Mouse (Mus musculus) intestine, embryonic 15.5 days (tissue): ENCODE data around the gene Mesd. TPM values are rescaled to one million over a fixed set of nuclear protein-coding genes. Genes with fewer than 3 reads are reported as not detected.

Experiments used
- ATAC-seq: fragments of 200-750 bp; cut with Nextera tagmentation; 2 replicates; pipeline ENCODE4 v1.8.0; 2017; ENCODE audit warnings: moderate TSS enrichment, moderate library complexity
- H3K27ac ChIP-seq: fragments of 300-500 bp; sonication (generic); 2 replicates; pipeline ENCODE4 v1.5.1; 2015; ENCODE audit warnings: mild to moderate bottlenecking, inconsistent platforms
- H3K27me3 ChIP-seq: fragments of 300-500 bp; sonication (generic); replicated peaks from 2 replicates; pipeline ENCODE4 v1.6.1; 2015; ENCODE audit warnings: inconsistent platforms
- H3K36me3 ChIP-seq: fragments of 300-500 bp; sonication (generic); 2 replicates; pipeline ENCODE4 v1.6.1; 2015; ENCODE audit warnings: inconsistent platforms
- H3K4me1 ChIP-seq: fragments of 300-500 bp; sonication (generic); replicated peaks from 2 replicates; pipeline ENCODE4 v1.6.1; 2015; ENCODE audit warnings: inconsistent platforms
- H3K4me2 ChIP-seq: fragments of 300-500 bp; sonication (generic); replicated peaks from 2 replicates; pipeline ENCODE4 v1.6.1; 2015; ENCODE audit warnings: mild to moderate bottlenecking, inconsistent platforms
- H3K4me3 ChIP-seq: fragments of 300-500 bp; sonication (generic); replicated peaks from 2 replicates; pipeline ENCODE4 v1.5.1; 2015; ENCODE audit warnings: inconsistent platforms
- H3K9ac ChIP-seq: fragments of 300-500 bp; sonication (generic); 2 replicates; pipeline ENCODE4 v1.6.1; 2015; ENCODE audit warnings: inconsistent platforms
- H3K9me3 ChIP-seq: fragments of 300-500 bp; sonication (generic); 2 replicates; pipeline ENCODE4 v1.6.1; 2016; ENCODE audit warnings: inconsistent platforms
- WGBS: fragments of 180-500 bp; shearing (Covaris S2); methylation state at CpG from one replicate; pipeline ENCODE4 v1.1.7; 2015; 5-methylcytosine and 5-hydroxymethylcytosine counted together
- polyA plus RNA-seq: library from polyadenylated mRNA; unstranded; fragments of >200 nt; fragmentation: Nextera tagmentation; extraction: Ambion mirVana; gene quantifications from 2 replicates; pipeline ENCODE4 v1.2.1, GENCODE M21; 2015

The Mesd gene
- polyA plus RNA-seq, 1 experiment from 2014 or later = 108 TPM

DNA sequence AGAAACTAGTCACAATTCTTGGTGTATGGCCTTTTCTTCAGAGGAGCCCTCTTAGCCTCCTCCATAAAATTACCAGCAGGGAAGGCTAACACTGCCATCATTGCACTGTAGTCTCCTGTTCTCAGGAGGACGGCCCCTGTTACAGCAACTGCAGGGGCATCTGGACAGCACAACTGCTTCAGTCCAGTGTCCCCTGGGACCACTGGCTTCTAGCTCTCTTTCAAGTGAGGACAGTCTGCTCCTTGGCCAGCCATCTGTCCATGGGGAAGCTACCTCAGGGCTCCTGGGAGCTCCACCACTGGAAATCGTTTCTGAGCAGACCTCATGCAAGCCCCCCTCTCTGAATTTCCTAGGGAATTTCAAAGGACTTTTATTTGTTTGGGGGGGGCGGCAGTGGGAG is 16.3 kb downstream of the Mesd start:
- WGBS = 83% methylated on average over 3 of the region's 3 CpGs

DNA sequence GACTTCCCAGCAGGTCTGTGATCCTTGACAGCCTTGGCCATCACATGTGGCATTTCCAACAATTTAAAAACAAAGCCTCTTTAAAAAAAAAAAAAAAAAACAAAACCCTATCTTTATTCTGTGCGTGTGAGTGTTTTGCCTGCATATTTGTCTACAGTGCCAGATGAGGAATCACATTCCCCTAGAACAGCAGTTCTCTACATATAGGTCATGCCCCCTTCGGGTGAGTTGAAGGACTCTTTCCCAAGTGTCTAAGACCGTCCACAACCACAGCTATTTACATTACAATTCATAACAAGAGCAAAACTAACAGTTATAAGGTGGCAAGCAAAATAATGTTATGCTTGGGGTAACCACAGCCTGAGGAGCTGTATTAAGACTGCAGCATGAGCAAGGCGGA is 17.2 kb downstream of the Mesd start:
- no peak for ATAC-seq
- Histone ChIP-seq H3K27ac (no peak overlapping the region), H3K9ac (no peak overlapping the region), H3K4me1 (no peaks in the 10 kb centered on the region), H3K4me3 (no peak overlapping the region), H3K27me3 (no peaks in the 10 kb centered on the region), H3K36me3 (peaks cover 20% of the 10 kb centered on the region), H3K4me2 (no peak overlapping the region), H3K9me3 (no peaks in the 10 kb centered on the region)
- 75% methylated on average over 4 of the region's 4 CpGs for WGBS

More for the DNA sequence above, 16.3 kb downstream of the Mesd start:
- Histone ChIP-seq H3K27me3 (no peaks in the 10 kb centered on the region), H3K4me1 (no peaks in the 10 kb centered on the region), H3K36me3 (peaks cover 24% of the 10 kb centered on the region), H3K9me3 (no peaks in the 10 kb centered on the region), H3K9ac (no peak overlapping the region), H3K4me3 (no peak overlapping the region), H3K27ac (no peak overlapping the region), H3K4me2 (no peak overlapping the region)
- ATAC-seq = no peak

DNA sequence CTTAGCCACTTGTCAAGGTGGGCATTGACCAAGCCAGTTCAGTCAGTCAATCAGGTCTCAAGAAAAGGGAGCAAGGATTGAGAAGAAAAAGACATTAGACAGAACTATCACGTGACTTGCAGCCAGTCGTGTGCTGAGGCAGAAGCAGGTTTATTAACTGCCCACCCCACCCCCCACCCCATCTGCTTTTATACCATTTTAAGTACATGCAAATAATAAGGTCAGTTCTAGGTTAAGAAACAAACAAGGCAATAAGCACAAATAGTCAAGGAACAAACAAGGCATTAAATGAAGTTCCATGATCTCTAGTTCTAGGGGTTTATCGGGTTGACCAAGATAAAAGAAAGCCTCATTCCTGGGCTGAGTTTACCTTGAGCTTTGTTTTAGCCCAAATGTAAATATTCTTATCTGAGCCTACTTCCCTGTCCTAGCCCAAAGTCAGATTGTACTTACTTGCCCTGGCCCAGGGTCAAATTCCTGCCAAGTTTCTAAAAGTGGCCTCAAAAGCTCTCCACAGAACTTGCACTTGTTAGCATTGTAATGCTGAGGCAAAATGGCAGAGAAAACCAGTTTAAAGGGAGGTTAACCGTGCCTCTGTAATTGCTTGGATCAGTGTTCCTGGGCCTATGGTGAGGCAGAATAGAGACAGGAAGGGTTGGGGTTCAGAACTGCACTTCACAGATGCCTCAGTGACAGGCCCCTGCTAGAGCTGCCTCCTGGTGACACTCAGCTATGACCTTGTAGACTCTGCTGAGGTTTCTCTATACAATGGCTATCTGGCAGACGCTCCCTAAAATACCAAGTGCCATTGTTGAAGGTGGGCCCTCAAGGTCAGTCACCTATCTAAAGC is 18.3 kb downstream of the Mesd start:
- no peaks in the 10 kb centered on the region for H3K27me3 ChIP-seq
- no peak overlapping the region for H3K9ac ChIP-seq
- no peak for ATAC-seq
- H3K4me2 ChIP-seq = no peak overlapping the region
- 41% methylated on average over 5 of the region's 5 CpGs for WGBS
- H3K9me3 ChIP-seq = no peaks in the 10 kb centered on the region
- H3K4me1 ChIP-seq = no peaks in the 10 kb centered on the region
- no peak overlapping the region for H3K4me3 ChIP-seq
- H3K27ac ChIP-seq = no peak overlapping the region
- H3K36me3 ChIP-seq = peaks cover 18% of the 10 kb centered on the region

DNA sequence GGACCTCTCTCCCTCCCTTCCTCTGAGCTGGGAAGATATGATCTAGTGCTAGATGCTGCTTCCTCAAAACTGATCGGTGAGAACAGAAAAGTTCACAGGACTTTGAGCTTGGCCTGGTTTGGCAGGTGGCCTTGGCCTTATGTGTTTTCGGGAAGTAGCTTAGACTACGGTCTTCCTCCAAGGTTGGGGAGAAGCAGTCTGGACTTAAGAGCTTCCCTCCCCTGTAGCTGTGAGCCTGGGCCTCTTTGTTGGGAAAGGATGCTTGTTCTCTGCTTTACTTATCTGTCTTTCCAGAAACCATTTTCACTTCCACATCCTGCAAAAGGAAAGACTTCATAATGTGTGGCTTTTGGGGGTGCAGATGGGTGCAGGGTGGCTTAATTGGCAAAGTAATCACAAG is 20.6 kb downstream of the Mesd start:
- H3K9me3 ChIP-seq = no peaks in the 10 kb centered on the region
- H3K4me1 ChIP-seq = no peaks in the 10 kb centered on the region
- H3K27ac ChIP-seq = no peak overlapping the region
- no peak for ATAC-seq
- no peaks in the 10 kb centered on the region; the same call in 1 of the 2 replicates for H3K36me3 ChIP-seq
- 86% methylated on average over 3 of the region's 3 CpGs for WGBS
- no peak overlapping the region for H3K4me2 ChIP-seq
- H3K4me3 ChIP-seq = no peak overlapping the region
- no peak overlapping the region for H3K9ac ChIP-seq
- H3K27me3 ChIP-seq = no peaks in the 10 kb centered on the region

DNA sequence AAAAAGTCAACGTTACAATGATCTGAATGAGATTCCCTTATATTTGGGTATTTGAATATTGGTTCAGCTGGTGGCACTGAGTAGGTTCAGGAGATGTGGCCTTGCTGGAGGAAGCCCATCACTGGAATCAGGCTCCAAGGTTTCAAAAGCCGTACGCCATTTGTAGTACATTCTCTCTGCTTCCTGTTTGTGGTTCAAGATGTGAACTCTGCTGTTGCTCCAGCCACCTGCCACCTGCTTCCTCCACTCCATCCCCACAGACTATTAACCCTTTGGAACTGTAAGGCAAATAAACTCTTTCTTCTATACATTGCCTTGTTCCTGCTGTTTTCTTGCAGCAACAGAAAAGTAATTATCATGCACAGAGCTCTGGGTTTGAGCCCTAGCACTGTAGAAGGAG is 27.6 kb downstream of the Mesd start:
- no peak overlapping the region for H3K9ac ChIP-seq
- ATAC-seq = no peak
- no peaks in the 10 kb centered on the region for H3K36me3 ChIP-seq
- WGBS = 71% methylated on average over 3 of the region's 3 CpGs
- no peak overlapping the region for H3K4me3 ChIP-seq
- H3K4me1 ChIP-seq = no peaks in the 10 kb centered on the region
- H3K9me3 ChIP-seq = no peaks in the 10 kb centered on the region
- no peaks in the 10 kb centered on the region for H3K27me3 ChIP-seq
- H3K27ac ChIP-seq = no peak overlapping the region
- no peak overlapping the region for H3K4me2 ChIP-seq

DNA sequence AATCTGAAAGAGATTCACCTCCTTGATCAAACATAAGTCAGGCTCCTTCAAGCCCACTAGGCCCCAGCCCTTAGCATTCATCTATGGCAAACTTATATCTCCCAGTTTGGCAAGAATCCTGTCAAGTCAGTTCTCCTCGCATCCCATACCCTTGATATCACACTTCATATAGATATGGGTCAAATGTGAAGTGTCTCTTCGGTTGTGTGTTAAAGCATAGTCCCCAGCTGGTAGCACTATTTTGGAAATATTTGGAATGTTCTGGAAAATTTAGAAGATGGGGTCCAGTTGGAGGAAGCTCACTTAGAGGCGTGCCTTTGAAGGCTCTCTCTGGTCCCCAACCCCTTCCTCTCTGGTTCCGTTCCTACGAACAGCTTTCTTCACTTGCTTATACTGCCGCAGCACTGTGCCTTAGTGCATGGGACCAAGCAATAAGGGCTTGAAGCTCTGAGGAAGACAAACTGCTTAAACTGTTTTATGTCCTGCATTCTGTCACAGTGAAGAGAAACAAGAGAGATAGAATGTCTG is 29.2 kb downstream of the Mesd start:
- Histone ChIP-seq H3K27ac (no peak overlapping the region), H3K9ac (no peak overlapping the region), H3K4me3 (no peak overlapping the region), H3K36me3 (no peaks in the 10 kb centered on the region), H3K4me2 (no peak overlapping the region), H3K27me3 (no peaks in the 10 kb centered on the region), H3K9me3 (no peaks in the 10 kb centered on the region), H3K4me1 (no peaks in the 10 kb centered on the region)
- no peak for ATAC-seq
- 87% methylated on average over 6 of the region's 6 CpGs for WGBS

DNA sequence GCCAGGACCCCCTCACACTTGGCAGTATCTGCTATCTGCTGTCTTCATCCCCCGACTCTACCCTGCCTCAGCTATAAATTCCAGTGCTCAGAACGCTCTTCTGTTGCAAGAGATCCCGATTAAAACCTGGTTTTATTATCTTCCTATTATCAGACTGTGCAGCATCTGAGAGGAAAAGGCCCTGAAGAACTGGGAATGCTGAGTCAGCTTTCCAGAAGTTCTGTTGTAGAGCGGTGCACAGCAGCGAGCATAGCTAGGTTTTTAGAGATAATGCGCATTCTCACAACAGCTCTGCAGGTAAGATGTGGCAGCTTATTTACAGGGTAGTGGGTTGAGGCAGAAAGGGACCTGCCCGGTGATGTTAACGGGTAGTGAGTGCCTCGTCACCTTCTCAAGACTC is 29.7 kb downstream of the Mesd start:
- H3K9ac ChIP-seq = no peak overlapping the region
- no peak overlapping the region for H3K27ac ChIP-seq
- H3K27me3 ChIP-seq = no peaks in the 10 kb centered on the region
- H3K4me2 ChIP-seq = no peak overlapping the region
- H3K4me1 ChIP-seq = no peaks in the 10 kb centered on the region
- H3K4me3 ChIP-seq = no peak overlapping the region
- whole genome bisulfite sequencing = 74% methylated on average over 9 of the region's 9 CpGs
- ATAC-seq = no peak
- no peaks in the 10 kb centered on the region for H3K9me3 ChIP-seq
- no peaks in the 10 kb centered on the region for H3K36me3 ChIP-seq

DNA sequence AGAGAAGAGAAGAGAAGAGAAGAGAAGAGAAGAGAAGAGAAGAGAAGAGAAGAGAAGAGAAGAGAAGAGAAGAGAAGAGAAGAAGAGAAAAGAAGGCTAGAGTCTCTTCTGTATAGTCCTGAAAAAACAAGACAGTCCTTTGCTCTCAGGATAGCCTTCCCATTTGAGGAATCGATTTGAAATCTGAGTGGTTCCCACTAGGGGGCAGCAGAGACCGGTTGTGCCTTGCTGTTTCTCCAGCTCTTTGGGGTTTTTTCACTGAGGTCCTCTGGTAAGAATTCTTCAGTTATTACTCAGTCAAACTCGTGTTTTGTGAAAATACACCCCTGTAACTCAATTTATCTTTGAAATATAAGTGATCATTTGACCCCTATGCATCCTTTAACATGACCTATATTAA is 30.3 kb downstream of the Mesd start:
- H3K4me2 ChIP-seq = no peak overlapping the region
- no peaks in the 10 kb centered on the region for H3K27me3 ChIP-seq
- no peak for ATAC-seq
- no peaks in the 10 kb centered on the region for H3K36me3 ChIP-seq
- no peaks in the 10 kb centered on the region for H3K9me3 ChIP-seq
- H3K4me1 ChIP-seq = no peaks in the 10 kb centered on the region
- H3K4me3 ChIP-seq = no peak overlapping the region
- 0% methylated on average over 3 of the region's 3 CpGs for WGBS
- H3K9ac ChIP-seq = no peak overlapping the region
- no peak overlapping the region for H3K27ac ChIP-seq

DNA sequence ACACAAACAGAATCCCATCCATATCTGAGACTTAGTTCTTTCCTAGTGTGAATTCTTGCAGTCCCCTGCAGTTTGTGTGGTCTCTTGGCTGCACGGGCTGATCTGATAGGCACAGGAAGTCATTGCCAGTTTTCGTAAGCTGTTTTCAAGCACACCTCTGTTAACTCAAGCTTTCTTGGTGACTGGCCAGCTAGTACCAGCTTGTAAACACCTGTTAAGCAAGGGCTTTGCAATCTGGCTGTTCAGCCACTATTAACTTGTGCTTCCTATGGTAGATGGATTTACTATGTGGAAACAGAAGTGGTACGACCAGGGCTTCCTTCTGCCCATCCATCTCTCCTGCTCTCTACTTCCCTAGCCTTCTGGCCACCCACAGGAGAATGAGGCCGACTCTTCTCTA is 36.0 kb downstream of the Mesd start:
- ATAC-seq = no peak
- no peak overlapping the region for H3K27ac ChIP-seq
- no peaks in the 10 kb centered on the region for H3K9me3 ChIP-seq
- H3K4me2 ChIP-seq = no peak overlapping the region
- H3K4me1 ChIP-seq = no peaks in the 10 kb centered on the region
- H3K27me3 ChIP-seq = no peaks in the 10 kb centered on the region
- H3K36me3 ChIP-seq = no peaks in the 10 kb centered on the region
- WGBS = 74% methylated on average over 4 of the region's 4 CpGs
- H3K9ac ChIP-seq = no peak overlapping the region
- H3K4me3 ChIP-seq = no peak overlapping the region

DNA sequence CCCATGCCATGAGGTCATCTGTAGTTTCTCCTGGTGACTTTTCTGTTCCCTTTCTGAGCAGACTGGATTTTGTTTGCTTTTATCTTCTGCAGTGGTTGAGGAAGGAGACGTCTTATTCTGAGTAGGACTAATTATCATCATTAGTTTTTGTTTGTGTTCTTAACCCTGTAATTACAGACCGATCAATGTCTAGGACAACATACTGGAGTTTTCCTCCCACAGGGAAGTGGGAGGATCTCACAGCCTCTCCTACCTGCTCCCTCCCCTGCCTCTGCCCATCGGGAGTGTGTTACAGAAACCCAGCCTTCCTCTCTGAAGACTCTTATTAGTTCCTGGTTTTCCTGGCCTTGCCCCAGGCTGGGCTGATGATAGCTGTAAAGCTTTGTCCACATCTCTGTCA is 37.4 kb downstream of the Mesd start:
- no peak for ATAC-seq
- H3K36me3 ChIP-seq = no peaks in the 10 kb centered on the region
- H3K4me3 ChIP-seq = no peak overlapping the region
- no peak overlapping the region for H3K27ac ChIP-seq
- H3K27me3 ChIP-seq = no peaks in the 10 kb centered on the region
- H3K9me3 ChIP-seq = no peaks in the 10 kb centered on the region
- WGBS = 44% methylated on average over 3 of the region's 3 CpGs
- no peaks in the 10 kb centered on the region for H3K4me1 ChIP-seq
- no peak overlapping the region for H3K9ac ChIP-seq
- no peak overlapping the region for H3K4me2 ChIP-seq

DNA sequence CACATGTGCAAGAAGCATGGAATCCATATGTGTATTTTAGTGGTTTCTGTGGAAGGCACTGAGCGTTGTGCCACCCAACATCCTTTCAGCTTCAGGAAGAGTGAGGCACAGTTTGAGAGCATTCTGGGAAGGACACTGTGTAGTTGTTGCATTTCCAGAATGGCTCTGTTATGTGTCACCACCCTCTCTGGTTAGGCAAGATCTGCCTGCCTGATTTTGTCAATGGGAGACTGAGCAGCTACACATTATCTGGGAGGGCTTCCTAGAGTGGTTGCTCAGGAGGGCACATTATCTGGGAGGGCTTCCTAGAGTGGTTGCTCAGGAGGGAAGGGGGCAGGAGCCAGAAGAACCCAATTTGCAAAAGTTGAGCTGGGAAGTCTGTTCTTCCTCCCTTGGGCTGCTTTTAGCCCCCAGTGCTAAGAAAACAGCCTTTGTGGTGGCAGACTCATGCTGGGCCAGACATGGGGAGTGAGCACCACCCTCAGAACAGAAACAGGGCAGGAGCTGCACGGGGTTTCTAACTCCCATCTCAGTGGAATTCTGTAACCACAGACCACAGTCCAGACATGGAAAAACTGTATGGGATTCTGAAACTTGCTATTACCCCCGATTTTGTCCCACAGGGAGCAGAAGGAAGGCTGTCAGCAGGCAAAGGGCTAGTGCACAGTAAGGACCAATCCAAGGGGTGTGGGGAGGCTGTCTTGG is 54.9 kb downstream of the Mesd start:
- no peaks in the 10 kb centered on the region for H3K36me3 ChIP-seq
- no peak overlapping the region for H3K4me2 ChIP-seq
- no peak overlapping the region for H3K4me3 ChIP-seq
- no peak overlapping the region for H3K9ac ChIP-seq
- no peaks in the 10 kb centered on the region for H3K27me3 ChIP-seq
- 76% methylated on average over 3 of the region's 3 CpGs for WGBS
- peak overlapping the region; percentile 44; the same call in 1 of the 2 replicates for H3K27ac ChIP-seq
- 0 out of 2 replicates have a peak, but pooled peaks cover 7% of the 10 kb centered on the region for H3K4me1 ChIP-seq
- ATAC-seq = no peak
- no peaks in the 10 kb centered on the region for H3K9me3 ChIP-seq

DNA sequence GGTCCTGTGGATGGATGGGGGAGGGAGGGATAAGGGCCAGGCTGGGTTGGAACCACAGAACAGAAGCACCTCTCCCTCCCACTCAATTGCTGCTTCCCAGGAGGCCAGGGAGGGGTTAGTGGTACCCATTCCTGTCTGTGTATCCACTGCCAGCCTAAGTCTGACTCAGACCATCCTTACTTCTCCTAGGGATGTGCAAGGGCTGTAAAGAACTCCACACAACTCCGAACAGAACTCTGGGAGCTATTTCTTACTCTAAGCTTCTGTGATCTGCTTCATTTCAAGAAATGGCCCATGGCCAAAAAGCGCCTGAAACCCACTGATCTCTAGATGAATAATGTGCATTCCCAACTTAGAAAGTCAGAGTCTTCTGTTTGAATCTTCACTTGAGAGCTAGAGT is 55.9 kb downstream of the Mesd start:
- Histone ChIP-seq H3K4me3 (no peak overlapping the region), H3K36me3 (no peaks in the 10 kb centered on the region), H3K9ac (no peak overlapping the region), H3K4me1 (0 out of 2 replicates have a peak, but pooled peaks cover 7% of the 10 kb centered on the region), H3K27me3 (no peaks in the 10 kb centered on the region), H3K4me2 (no peak overlapping the region), H3K27ac (peak overlapping the region; percentile 44; the same call in 1 of the 2 replicates), H3K9me3 (no peaks in the 10 kb centered on the region)
- 43% methylated on average over 2 of the region's 2 CpGs for WGBS
- peak; percentile 70 for ATAC-seq
